Mouse (Mus musculus): ENCODE results near the gene Ptprd.

- no peak for TF ChIP-seq ZC3H11A (IDR thresholded peaks at IDR 0.05; ENCODE audit: low read depth, low read length)
- TF ChIP-seq GATA1 (IDR thresholded peaks at IDR 0.05; ENCODE audit: low read depth, low read length): no peak
- TF ChIP-seq CTCF (IDR thresholded peaks at IDR 0.05 in 2 of 3, conservative IDR thresholded peaks at IDR 0.05 in 1 of 3; ENCODE audit: control insufficient read depth in 1 of 3, insufficient read depth in 1 of 3, low read depth in 2 of 3, low read length in 3 of 3, poor library complexity in 1 of 3, severe bottlenecking in 1 of 3): no peak
- no peak for TF ChIP-seq MYB (IDR thresholded peaks at IDR 0.05; ENCODE audit: low read depth, low read length)
- TF ChIP-seq POLR2A (IDR thresholded peaks at IDR 0.05; ENCODE audit: control insufficient read depth in 1 of 2, insufficient read depth in 1 of 2, low read depth in 1 of 2, low read length in 2 of 2, poor library complexity in 1 of 2): no peak
- no peak for TF ChIP-seq TBP (IDR thresholded peaks at IDR 0.05; ENCODE audit: low read depth, low read length)
- no peak for TF ChIP-seq JUND (IDR thresholded peaks at IDR 0.05; ENCODE audit: low read depth, low read length)
- TF ChIP-seq ZKSCAN1 (IDR thresholded peaks at IDR 0.05; ENCODE audit: low read depth, low read length): no peak
- no peak for TF ChIP-seq EP300 (IDR thresholded peaks at IDR 0.05; ENCODE audit: low read depth in 1 of 2, low read length in 2 of 2)
Observed at GRCm38 (mm10) chr4:76415624-76416023, 1796.1 kb downstream of the Ptprd start.

Measured in MEL (cell line).